Mouse (Mus musculus) midbrain, embryonic 14.5 days (tissue): ENCODE measurements around the gene Wars2. TPM values are rescaled to one million over a fixed set of nuclear protein-coding genes. Genes with fewer than 3 reads are reported as not detected.

Experiments
- ATAC-seq: fragments of 200-750 bp; cut with Nextera tagmentation; 2 replicates; pipeline ENCODE4 v1.8.0; 2017; ENCODE audit warnings: moderate number of reproducible peaks, moderate library complexity; ENCODE audit not compliant: low FRiP score, low TSS enrichment
- DNase-seq: peaks from one replicate; pipeline ENCODE4 v3.0.0-alpha.2; 2015
- H3K27ac ChIP-seq: fragments of 300-500 bp; sonication (generic); replicated peaks from 2 replicates; pipeline ENCODE4 v1.5.1; 2014; ENCODE audit warnings: mild to moderate bottlenecking, low read depth, low read length, moderate library complexity
- H3K27me3 ChIP-seq: fragments of 300-500 bp; sonication (generic); 2 replicates; pipeline ENCODE4 v1.6.1; 2014; ENCODE audit warnings: low read length, control low read depth, mixed read lengths; ENCODE audit not compliant: control insufficient read depth, insufficient read depth
- H3K36me3 ChIP-seq: fragments of 300-500 bp; sonication (generic); 2 replicates; pipeline ENCODE4 v1.6.1; 2014; ENCODE audit warnings: low read length, control low read depth; ENCODE audit not compliant: control insufficient read depth, insufficient read depth
- H3K4me1 ChIP-seq: fragments of 300-500 bp; sonication (generic); 2 replicates; pipeline ENCODE4 v1.6.1; 2014; ENCODE audit warnings: mild to moderate bottlenecking, antibody characterized with exemption, low read length, control low read depth; ENCODE audit not compliant: control insufficient read depth, insufficient read depth
- H3K4me2 ChIP-seq: fragments of 300-500 bp; sonication (generic); 2 replicates; pipeline ENCODE4 v1.6.1; 2014; ENCODE audit warnings: mild to moderate bottlenecking, low read length, moderate library complexity
- H3K4me3 ChIP-seq: fragments of 300-500 bp; sonication (generic); replicated peaks from 2 replicates; pipeline ENCODE4 v1.5.1; 2014; ENCODE audit warnings: low read depth, low read length
- H3K9ac ChIP-seq: fragments of 300-500 bp; sonication (generic); replicated peaks from 2 replicates; pipeline ENCODE4 v1.6.1; 2014; ENCODE audit warnings: mild to moderate bottlenecking, low read length, moderate library complexity
- H3K9me3 ChIP-seq: fragments of 300-500 bp; sonication (generic); 2 replicates; pipeline ENCODE4 v1.6.1; 2016; ENCODE audit warnings: low read length, control low read depth, mixed read lengths; ENCODE audit not compliant: control insufficient read depth
- WGBS: fragments of 180-500 bp; shearing (Covaris S2); extraction: QIAGEN DNeasy Blood & Tissue Kit; methylation state at CpG from one replicate; pipeline ENCODE4 v1.1.7; 2014; 5-methylcytosine and 5-hydroxymethylcytosine counted together
- microRNA-seq: library from miRNA; unstranded; fragments of <30 nt; microRNA quantifications from one replicate; pipeline ENCODE4, GENCODE M21; 2016
- polyA plus RNA-seq: library from polyadenylated mRNA; unstranded; fragments of >200 nt; fragmentation: Nextera tagmentation; extraction: Ambion mirVana; gene quantifications from 2 replicates; pipeline ENCODE4 v1.2.1, GENCODE M21; 2014

Wars2 gene
- polyA plus RNA-seq, 1 experiment from 2014 or later: 6.3 TPM

GRCm38 (mm10) chr3:99263471-99263903 is 122.6 kb downstream of the Wars2 start:
- Histone ChIP-seq H3K36me3 (no peaks in the 10 kb centered on the region), H3K27ac (no peak overlapping the region), H3K9ac (no peak overlapping the region), H3K4me2 (no peak overlapping the region), H3K27me3 (peaks cover 85% of the 10 kb centered on the region), H3K4me1 (no peaks in the 10 kb centered on the region), H3K4me3 (no peak overlapping the region), H3K9me3 (no peaks in the 10 kb centered on the region)
- ATAC-seq: no peak
- DNase-seq: peak; percentile 26
- WGBS: 13% methylated on average over 9 of the region's 9 CpGs

GRCm38 (mm10) chr3:99264695-99265094 is 123.8 kb downstream of the Wars2 start:
- H3K27ac ChIP-seq: no peak overlapping the region
- 24% methylated on average over 7 of the region's 7 CpGs for WGBS
- no peak overlapping the region for H3K9ac ChIP-seq
- no peak overlapping the region for H3K4me3 ChIP-seq
- no peaks in the 10 kb centered on the region for H3K4me1 ChIP-seq
- ATAC-seq (no peak), DNase-seq (no peak)
- peaks cover 74% of the 10 kb centered on the region for H3K27me3 ChIP-seq
- H3K36me3 ChIP-seq: no peaks in the 10 kb centered on the region
- H3K4me2 ChIP-seq: no peak overlapping the region
- no peaks in the 10 kb centered on the region for H3K9me3 ChIP-seq

GRCm38 (mm10) chr3:99266752-99267303 is 126.0 kb downstream of the Wars2 start:
- Histone ChIP-seq H3K4me3 (no peak overlapping the region), H3K4me1 (no peaks in the 10 kb centered on the region), H3K4me2 (no peak overlapping the region), H3K27ac (no peak overlapping the region), H3K9ac (no peak overlapping the region), H3K9me3 (no peaks in the 10 kb centered on the region), H3K36me3 (no peaks in the 10 kb centered on the region), H3K27me3 (peaks cover 54% of the 10 kb centered on the region)
- DNase-seq (peak; percentile 18), ATAC-seq (no peak)
- WGBS: 29% methylated on average over 10 of the region's 10 CpGs

GRCm38 (mm10) chr3:99277973-99278580 is 137.2 kb downstream of the Wars2 start:
- Histone ChIP-seq H3K27me3 (no peaks in the 10 kb centered on the region), H3K4me3 (no peak overlapping the region), H3K36me3 (no peaks in the 10 kb centered on the region), H3K9ac (no peak overlapping the region), H3K9me3 (no peaks in the 10 kb centered on the region), H3K4me2 (no peak overlapping the region), H3K4me1 (no peaks in the 10 kb centered on the region), H3K27ac (no peak overlapping the region)
- 37% methylated on average over 12 of the region's 12 CpGs for WGBS
- ATAC-seq (no peak), DNase-seq (peak; percentile 15)

GRCm38 (mm10) chr3:99279718-99280117 is 138.8 kb downstream of the Wars2 start:
- Histone ChIP-seq H3K9ac (no peak overlapping the region), H3K36me3 (no peaks in the 10 kb centered on the region), H3K4me2 (no peak overlapping the region), H3K4me1 (no peaks in the 10 kb centered on the region), H3K27ac (no peak overlapping the region), H3K4me3 (no peak overlapping the region), H3K27me3 (no peaks in the 10 kb centered on the region), H3K9me3 (no peaks in the 10 kb centered on the region)
- no peak for ATAC-seq
- no peak for DNase-seq
- 90% methylated on average over 3 of the region's 3 CpGs for WGBS

GRCm38 (mm10) chr3:99281453-99281852 is 140.6 kb downstream of the Wars2 start:
- H3K4me1 ChIP-seq: no peaks in the 10 kb centered on the region
- ATAC-seq (no peak), DNase-seq (no peak)
- H3K27ac ChIP-seq: no peak overlapping the region
- H3K27me3 ChIP-seq: no peaks in the 10 kb centered on the region
- no peak overlapping the region for H3K9ac ChIP-seq
- no peak overlapping the region for H3K4me2 ChIP-seq
- WGBS: 80% methylated on average over 4 of the region's 4 CpGs
- H3K36me3 ChIP-seq: no peaks in the 10 kb centered on the region
- H3K4me3 ChIP-seq: no peak overlapping the region
- no peaks in the 10 kb centered on the region for H3K9me3 ChIP-seq

- DNase-seq (no peak), ATAC-seq (no peak)
- Histone ChIP-seq H3K27me3 (no peaks in the 10 kb centered on the region), H3K9ac (no peak overlapping the region), H3K4me3 (no peak overlapping the region), H3K4me1 (no peaks in the 10 kb centered on the region), H3K9me3 (no peaks in the 10 kb centered on the region), H3K27ac (no peak overlapping the region), H3K4me2 (no peak overlapping the region), H3K36me3 (no peaks in the 10 kb centered on the region)
- WGBS: 63% methylated on average over 2 of the region's 2 CpGs
Measured at GRCm38 (mm10) chr3:99288302-99288701, 147.4 kb downstream of the Wars2 start.

Small RNA genes within 50 kb of the gene (microRNA-seq; reads per million reads assigned to microRNA genes)
- gene Mir6481: not detected

Other genes with a start within 250 kb of the Wars2 start
- gene Hao2, start 247.8 kb upstream of the Wars2 start, polyA plus RNA-seq: not detected in 2 replicates
- gene Tbx15, start 99.3 kb downstream of the Wars2 start, polyA plus RNA-seq: 0.13 and 0.92 TPM in 2 replicates